Mouse (Mus musculus): ENCODE measurements around the gene Igfbp2.
A peak's percentile ranks its signal among the peaks of the same experiment; 100 is the strongest.

Igfbp2 gene

DNA sequence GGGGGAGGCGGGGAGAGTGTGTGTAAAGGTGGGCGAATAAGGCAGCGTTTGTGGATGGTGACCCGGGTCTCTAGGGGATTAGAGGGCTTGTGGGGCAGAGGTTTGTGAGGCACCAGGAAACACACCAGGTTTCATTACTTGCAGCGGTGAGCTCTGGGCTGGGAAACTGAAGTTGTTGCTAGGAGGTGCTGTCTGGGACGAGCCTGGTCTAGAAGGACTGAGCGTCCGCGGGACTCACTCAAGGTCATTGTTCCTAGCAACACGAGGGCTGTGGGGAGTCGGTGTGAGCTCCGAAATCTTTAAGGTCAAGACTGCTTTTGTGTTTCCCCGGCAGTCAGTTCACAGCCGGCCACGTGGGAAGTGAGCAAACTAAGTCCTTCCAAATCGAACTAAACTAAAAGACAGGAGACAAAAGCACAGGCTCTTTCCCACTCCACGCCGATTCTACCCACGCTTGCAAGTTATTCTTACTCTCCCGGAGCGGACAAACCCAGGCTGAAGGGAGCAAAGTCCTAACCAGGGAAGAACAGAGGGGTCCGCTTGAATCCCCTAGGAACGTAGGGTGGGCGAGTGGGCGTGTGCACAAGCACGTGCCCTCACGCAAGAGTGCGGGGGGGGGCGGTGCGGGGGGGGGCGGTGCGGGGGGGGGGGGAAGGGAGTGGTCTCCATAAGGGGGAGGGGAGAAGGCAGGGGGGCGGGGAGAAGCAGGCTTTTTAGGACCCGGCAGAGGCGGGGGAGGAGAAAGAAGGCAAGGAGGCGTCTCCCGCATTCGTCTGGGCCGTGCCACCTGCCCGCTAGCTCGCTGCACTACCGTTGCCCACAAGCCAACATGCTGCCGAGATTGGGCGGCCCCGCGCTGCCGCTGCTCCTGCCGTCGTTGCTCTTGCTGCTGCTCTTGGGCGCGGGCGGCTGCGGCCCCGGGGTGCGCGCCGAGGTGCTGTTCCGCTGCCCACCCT is at the start of gene Igfbp2:
TSS of gene Igfbp2 (plus strand) at position 753 of the 956 bp plus-strand sequence.
- peak; percentile 67 for DNase-seq (ENCODE audit: low read depth, low spot score)

GRCm38 (mm10) chr1:72778789-72779188 is 45.5 kb upstream of the Igfbp2 start:
- DNase-seq (ENCODE audit: low read depth, low spot score) = peak; percentile 36

GRCm38 (mm10) chr1:72780720-72781119 is 43.6 kb upstream of the Igfbp2 start:
- DNase-seq (ENCODE audit: low read depth, low spot score) = no peak

- no peak for DNase-seq (ENCODE audit: low read depth, low spot score)
Measured at GRCm38 (mm10) chr1:72783341-72783740, 41.0 kb upstream of the Igfbp2 start.

GRCm38 (mm10) chr1:72784018-72784417 is 40.3 kb upstream of the Igfbp2 start:
- no peak for DNase-seq (ENCODE audit: low read depth, low spot score)

DNA sequence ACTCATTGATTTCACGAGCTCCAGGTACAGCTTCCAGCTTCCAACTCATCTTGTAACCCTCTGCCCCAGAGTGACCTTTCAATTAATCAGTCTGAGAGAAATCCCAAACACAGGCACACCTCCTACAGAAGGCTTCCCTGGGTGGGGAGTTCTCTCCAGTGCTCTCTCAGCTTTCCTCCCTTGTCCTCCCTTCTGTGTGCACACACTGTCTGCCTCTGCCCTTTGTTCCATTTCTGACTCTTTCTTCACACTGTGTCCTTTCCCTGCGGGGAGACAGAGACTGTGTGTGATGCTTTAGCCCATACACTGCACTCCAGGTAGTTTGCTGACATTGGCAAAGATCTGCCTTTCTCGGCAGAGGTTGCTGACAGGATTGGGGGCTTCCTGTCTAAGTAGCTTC is 33.6 kb upstream of the Igfbp2 start:
- no peak for DNase-seq (ENCODE audit: low read depth, low spot score)

GRCm38 (mm10) chr1:72791743-72792142 is 32.6 kb upstream of the Igfbp2 start:
- DNase-seq (ENCODE audit: low read depth, low spot score) = no peak

DNA sequence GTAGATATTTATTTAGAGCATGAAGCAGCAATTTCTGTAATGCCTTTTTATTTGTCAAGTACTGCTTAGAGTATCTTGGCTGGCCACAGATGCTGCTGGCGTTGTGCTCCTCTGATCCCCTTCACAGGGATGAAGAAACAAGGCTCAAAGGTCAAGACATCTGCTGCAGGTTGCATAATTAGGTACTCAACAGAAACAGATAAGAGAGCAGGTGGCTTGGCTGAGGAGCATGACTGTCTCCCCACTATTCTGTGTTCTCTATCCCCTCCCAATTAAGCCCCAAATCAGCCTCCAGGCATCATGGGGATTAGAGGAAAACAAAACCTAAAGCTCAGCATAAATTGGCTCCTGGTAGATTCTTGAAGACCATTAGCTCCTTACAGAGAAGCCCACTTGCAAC is 32.0 kb upstream of the Igfbp2 start:
- DNase-seq (ENCODE audit: low read depth, low spot score) = no peak

- DNase-seq (ENCODE audit: low read depth, low spot score) = no peak
Measured at GRCm38 (mm10) chr1:72793230-72793629, 31.1 kb upstream of the Igfbp2 start.

DNA sequence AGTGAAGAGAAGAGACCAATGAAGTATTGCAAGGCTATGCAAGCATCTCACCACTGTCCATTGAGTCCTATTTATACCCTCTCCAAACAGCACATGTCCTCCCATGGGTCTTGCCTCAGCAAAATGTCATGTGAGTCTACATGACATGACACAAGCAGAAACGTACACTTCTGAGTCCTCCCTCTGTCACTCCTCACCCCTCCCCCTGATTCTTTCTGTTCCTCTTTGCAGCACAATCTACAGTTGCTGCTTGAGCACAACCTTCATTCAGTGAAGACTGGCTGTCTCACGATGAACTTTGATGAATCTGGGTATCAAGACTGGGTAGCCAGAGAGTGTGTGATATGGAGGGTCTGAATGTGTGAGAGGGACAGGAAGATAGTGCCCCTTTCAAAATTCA is 28.2 kb upstream of the Igfbp2 start:
- DNase-seq (ENCODE audit: low read depth, low spot score) = no peak

DNA sequence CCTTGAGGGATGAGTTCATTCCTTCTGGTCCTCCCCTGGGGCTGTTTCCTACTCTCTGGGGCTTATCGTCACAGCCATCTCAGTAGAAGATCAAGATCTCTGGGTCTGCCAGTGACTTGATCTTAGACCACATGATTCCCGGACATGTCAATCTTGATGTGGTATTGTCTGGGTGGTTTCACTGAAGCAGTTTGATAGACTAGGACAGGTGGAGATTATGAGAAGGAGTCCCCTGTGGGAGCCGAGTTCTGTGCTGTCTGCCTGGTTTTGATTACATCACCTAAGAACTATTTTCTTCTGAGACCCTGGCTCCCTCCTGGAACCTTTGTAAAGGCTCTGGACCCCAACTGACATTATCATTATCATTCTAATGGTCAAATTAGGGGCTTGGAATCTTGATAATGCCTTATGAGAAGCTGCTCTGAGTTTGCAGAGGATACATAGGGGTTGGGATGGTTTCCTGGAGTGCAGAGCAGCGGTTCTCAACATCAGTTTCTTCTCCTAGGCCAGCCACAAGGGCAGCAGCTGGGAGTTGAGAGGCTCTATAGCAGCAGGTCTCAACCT is 27.1 kb upstream of the Igfbp2 start:
- DNase-seq (ENCODE audit: low read depth, low spot score) = no peak

DNA sequence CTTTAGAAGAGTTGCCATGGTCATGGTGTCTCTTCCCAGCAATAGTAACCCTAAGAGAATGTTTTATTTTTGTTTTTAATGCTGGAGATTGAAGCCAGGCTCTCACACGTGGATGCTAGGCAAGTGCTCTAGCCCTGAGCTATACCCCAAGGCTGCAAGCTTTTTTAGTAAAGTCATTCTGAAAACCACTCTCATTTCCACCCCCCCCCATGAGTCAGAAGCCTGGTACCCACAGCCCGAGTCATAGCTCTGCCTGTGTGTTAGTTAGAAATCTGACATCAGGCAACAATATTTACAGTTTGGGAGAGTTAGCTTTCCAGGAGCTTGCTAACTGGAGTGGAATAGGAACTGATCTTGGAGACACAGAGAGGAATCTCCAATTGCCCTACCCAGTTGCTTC is 25.9 kb upstream of the Igfbp2 start:
- no peak for DNase-seq (ENCODE audit: low read depth, low spot score)

- no peak for DNase-seq (ENCODE audit: low read depth, low spot score)
Measured at GRCm38 (mm10) chr1:72804031-72804430, 20.3 kb upstream of the Igfbp2 start.

DNA sequence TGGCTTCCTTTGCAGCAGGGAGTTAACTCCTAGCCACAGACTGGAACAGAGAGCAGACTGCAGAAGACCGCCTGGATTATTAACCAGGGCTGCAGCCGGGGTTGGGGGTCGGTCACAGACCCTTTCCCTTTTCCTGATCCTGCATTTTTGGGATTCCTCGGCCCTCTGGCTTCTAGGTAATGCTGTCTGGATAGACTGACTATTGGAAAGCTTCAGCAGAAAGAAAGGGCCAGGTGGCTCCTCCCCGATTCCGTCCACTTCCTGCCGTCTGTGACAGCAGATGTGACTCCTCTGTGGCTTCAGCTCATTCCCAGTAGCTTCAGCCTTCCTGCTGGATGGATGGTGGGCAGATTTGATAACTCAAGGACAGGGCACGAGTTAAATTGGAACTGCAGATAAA is 19.3 kb upstream of the Igfbp2 start:
- DNase-seq (ENCODE audit: low read depth, low spot score) = no peak

- no peak for DNase-seq (ENCODE audit: low read depth, low spot score)
Measured at GRCm38 (mm10) chr1:72805476-72806043, 18.7 kb upstream of the Igfbp2 start.

DNA sequence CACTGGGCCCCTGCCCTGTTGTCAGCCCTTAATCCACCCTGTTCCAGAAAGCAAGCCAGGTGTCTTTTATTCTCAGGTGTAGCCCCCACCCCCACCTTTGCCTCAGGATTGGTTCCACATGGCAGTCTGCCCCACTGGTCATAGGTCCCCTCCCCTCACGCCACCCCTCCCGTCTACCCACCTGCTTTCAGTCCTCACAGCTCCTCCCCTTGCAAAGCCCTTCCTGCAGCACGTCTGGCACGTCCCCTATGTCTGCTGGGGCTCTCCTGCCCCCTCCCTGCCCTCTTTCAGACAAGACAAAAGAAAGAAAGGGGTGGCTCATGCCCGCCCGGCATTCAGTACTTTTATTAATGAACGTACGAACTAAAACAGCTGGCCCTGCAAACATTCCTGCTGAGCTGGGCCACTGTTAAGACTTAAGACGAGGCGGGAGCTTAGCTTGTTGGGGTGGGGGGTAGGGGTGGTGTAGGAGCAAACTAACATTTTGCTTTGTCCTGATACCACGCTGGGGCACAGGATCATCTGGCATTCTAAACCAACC is 18.2 kb upstream of the Igfbp2 start:
- peak; percentile 62 for DNase-seq (ENCODE audit: low read depth, low spot score)

DNA sequence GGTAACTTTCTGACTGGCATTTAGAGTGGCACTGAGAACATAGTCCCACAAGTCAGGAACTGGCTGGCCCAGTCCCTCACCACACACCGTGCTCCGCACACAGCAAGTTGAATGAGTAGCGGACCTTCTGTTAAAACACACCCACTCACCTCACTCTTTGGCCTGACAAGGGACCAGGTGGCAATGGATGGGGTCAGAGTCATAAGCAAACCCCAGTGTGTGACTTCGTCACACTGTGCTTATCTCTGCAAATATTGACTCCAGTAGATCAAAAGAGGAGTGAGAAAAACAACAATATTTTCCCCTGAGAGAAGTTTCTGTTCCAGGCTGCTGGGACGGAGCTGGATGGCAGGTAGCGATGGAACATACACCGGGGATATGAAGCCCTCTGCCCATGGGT is 15.0 kb upstream of the Igfbp2 start:
- DNase-seq (ENCODE audit: low read depth, low spot score) = no peak

DNA sequence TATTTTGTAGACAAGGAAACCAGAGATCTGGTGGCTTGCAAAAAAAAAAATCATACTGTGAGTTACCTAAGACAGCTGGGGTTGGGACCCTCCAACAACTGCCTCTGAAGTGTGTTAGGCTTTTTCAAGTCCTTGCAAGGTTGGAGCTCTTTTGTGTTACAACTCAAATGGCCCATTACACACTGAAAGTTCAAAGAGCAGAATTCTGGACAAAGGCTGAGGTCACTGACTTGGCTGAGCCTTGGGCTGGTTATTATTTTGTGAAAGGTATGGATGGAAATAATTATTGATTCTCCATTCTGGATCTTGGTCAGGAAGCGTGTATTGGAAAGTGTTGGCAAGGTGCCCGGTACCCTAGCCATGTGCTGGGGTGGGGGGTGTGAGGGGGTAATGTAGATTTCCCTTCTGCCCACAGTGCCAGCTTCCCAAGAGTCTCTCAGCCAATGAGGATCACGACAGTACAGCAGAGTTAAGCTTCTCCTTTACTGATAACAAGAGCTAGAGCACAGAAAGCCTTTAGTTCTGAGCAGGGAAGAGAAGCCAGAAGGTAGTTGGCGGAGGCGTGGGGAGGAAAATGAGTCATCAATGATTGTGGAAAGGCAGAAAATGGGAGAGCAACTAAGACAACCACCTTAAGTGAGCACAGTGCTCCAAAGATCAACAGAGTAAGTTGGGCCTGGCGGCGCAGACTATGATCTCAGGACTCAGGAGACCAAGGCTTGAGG is 14.2 kb upstream of the Igfbp2 start:
- no peak for DNase-seq (ENCODE audit: low read depth, low spot score)

- DNase-seq (ENCODE audit: low read depth, low spot score) = no peak
Measured at GRCm38 (mm10) chr1:72811061-72811460, 13.2 kb upstream of the Igfbp2 start.

GRCm38 (mm10) chr1:72813089-72813638 is 11.1 kb upstream of the Igfbp2 start:
- no peak for DNase-seq (ENCODE audit: low read depth, low spot score)

GRCm38 (mm10) chr1:72813639-72814403 is 10.5 kb upstream of the Igfbp2 start:
- DNase-seq (ENCODE audit: low read depth, low spot score) = no peak

Measured in forelimb bud, embryonic 11.5 days (tissue).